Mouse (Mus musculus): Measurements from ENCODE around the gene Fbxl16.

Fbxl16 gene

GRCm38 (mm10) chr17:25839455-25840235 is 30.8 kb downstream of the Fbxl16 start:
- intact Hi-C loops (cut with DNase I): no loop called here

GRCm38 (mm10) chr17:25840519-25840918 is 31.6 kb downstream of the Fbxl16 start:
- intact Hi-C loops (cut with DNase I): no loop called here

- intact Hi-C loops (cut with DNase I): no loop called here
Observed at GRCm38 (mm10) chr17:25841117-25841880, 32.4 kb downstream of the Fbxl16 start, which contains the start of gene Gm20683. TSS of gene Gm20683 (minus strand) at chr17:25841763.

DNA sequence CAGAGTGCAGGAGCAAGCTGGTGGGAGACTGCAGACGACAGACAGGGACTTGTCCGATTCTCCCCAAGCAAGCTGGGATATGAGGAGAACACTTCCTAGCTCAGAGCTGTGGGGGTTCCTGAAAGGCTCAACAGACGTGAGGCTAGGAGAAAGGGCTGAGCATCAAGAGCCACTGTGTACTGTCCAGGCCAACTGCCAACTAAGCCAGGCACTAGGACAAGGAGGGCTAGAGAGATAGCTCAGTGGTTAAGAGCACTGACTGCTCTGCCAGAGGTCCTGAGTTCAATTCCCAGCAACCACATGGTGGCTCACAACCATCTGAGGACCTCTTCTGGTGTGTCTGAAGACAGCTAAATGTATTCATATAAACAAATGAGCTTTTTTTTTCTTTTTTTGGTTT is 33.6 kb downstream of the Fbxl16 start:
- intact Hi-C loops (cut with DNase I): no loop called here

DNA sequence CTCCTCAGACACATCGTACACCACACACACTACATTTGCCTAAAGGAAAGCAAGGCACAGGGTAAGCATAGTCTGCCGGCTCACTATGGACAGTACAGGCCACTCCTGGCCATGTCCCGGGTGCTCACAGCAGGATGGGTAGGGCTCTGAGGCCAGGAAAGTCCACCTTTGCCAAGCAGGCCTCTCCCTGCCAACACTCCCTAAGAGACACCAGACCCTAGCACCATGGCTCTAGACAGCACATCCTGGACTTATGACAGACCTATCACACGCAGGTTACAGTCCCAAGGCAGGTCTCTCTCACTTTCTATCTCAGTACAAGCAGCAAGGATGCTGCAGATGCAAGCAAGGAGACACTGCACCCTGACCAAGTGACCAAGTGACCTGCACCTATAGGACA is 34.2 kb downstream of the Fbxl16 start:
- intact Hi-C loops (cut with DNase I): no loop called here

DNA sequence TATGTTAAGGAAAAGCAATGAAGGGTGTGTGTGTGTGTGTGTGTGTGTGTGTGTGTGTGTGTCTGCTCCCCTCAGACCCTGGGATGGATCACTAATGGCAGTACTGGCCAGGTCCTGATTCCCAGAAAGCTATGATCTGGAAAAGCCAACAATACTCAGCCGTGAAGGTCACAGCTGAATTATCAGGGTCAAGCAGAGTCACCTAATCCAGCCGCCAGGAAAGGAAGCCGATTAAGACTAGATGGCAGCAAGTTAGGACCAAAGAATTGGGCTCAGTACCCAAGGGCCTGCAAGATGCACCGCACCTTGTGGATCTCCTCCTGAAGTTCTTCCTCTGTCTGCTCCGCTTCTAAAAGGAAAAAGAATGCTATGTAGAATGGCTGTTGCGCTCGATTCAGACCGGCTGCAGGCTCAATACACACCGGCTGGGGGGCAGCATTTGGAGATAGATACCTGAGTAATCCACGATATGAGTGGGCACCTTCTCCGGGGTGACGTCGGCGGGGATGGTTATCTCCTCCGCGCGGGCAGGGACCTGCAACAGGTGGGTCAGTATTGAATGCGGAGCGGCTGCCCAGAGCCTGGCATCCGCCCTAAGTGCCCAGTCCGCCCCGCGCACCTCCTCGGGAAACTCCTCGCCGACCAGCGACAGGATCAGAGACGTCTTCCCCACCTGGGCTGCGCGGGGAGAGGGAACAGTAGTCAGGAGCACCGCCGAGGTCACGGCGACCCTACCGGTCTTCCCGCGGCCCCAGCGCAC is 34.9 kb downstream of the Fbxl16 start:
- intact Hi-C loops (cut with DNase I): no loop called here

DNA sequence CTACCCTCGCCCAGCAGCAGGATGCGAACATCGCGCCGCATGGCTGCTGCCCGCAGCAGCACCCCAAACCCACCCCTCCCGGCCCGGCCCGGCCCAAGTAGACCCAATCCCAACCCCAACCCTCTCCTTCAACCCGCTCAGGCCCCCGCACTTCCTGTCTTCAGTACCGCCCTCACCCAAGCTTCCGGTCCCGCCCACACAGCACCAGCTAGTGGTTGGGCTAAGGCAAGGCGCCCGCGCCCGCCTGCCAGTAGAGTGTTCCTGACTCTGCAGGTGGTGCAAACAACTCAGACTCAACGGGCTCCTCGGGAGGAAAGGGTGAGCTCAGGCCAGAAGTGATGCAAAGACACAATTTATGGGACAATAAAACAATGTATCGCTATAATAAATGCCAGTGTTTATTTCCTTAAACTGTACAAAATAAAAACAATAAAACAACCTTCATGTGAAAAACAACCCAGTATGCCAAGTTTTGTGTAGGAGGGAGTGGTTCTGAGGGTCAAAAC is 35.6 kb downstream of the Fbxl16 start, which contains the start of gene Rhot2:
TSS of gene Rhot2 (minus strand) at position 456 of the 506 bp plus-strand sequence.
- intact Hi-C loops (cut with DNase I): no loop called here

GRCm38 (mm10) chr17:25860229-25860628 is 51.3 kb downstream of the Fbxl16 start:
- intact Hi-C loops (cut with DNase I): no loop called here

DNA sequence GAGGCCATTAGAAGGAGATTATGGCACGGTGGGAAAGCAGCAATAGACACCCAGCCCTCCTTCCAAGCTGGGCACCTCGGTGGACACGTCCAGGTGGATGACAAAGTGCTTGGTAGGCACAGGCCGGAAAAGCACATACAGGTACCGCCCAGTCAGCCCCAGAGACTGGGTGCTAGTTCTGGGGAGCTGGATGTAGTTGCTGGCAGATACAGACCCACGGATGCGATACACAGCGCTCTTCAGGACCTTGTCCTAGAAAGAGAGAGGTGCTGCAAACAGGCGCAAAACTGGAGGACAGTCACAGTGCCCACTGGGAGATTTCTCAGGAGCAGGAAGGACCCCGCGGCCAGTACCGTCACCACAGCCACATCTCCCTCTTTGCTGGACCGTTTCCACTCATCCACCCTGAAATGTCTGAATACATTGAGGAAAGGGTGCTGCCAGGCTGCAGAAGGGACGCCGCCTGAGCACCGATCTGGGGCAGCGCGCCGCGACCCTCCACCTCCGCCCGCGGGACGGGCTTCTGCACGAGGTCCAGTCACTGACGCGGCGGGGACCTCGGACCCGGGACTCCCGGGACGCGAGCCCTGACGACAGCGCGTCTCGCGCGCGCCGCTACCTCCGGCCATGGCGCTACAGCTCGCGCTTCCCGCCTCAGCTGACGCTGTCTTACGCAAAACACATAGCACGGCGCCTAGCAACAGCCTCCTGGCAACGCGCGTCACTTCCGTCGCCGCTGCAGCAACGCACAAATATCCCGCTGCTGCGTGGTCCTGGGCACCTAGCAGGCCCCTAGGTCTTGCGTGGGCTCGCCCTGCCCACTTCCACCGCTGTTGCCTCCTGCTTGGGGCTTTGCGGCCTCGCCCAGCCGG is 52.2 kb downstream of the Fbxl16 start, which contains the start of gene Wdr90:
TSS of gene Wdr90 (minus strand) at position 670 of the 872 bp plus-strand sequence.
- intact Hi-C loops (cut with DNase I): no loop called here

GRCm38 (mm10) chr17:25861704-25862612 is 53.1 kb downstream of the Fbxl16 start:
- intact Hi-C loops (cut with DNase I): no loop called here

GRCm38 (mm10) chr17:25863681-25864080 is 54.8 kb downstream of the Fbxl16 start:
- intact Hi-C loops (cut with DNase I): no loop called here

DNA sequence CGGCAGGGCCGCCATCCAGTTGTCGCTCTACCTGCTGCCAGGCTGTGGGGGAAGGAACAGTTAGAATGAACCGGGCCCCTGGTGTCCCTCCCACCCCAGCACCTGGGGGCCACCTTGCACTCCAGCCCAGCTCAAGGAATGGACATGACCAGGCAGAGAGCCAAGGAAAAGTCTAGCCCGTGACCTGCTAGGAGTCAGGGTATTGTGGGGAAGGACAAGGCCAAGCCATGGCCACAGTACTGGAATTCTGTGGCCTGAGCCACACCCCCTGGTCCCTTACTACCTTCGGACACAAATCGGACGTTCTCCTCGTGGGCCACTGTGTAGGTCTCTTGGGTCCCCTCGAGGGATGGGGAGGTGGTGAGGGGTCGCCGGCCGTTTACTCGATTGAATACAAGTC is 55.4 kb downstream of the Fbxl16 start:
- intact Hi-C loops (cut with DNase I): no loop called here

- intact Hi-C loops (cut with DNase I): no loop called here
Observed at GRCm38 (mm10) chr17:25865288-25865687, 56.4 kb downstream of the Fbxl16 start.

DNA sequence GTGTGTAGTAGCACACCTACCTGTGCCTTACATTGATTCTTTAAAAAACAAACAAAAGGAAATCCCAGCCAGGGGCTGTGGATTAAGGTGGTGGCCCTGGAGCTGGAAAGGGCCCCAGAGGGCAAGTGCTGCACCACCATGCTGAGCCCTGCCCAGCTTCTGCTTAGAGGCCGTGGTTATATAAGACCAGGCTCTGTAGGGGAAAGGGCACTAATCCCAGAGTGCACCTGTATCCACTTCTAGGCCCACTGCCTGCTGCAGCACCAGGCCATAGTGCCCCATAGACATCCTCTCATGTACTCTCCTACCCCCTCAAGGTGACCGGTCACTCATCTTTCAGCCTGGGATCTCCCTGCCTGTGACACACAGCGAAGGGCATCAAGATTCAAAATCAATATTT is 57.3 kb downstream of the Fbxl16 start:
- intact Hi-C loops (cut with DNase I): loop anchor here (2.0 kb wide), 1 partner anchor 29 kb away; the partner anchor contains the start of gene Rhbdl1

- intact Hi-C loops (cut with DNase I): loop anchor here (2.0 kb wide), 1 partner anchor 31 kb away; the partner anchor contains the start of gene Rhbdl1
Observed at GRCm38 (mm10) chr17:25867509-25867835, 58.6 kb downstream of the Fbxl16 start.

DNA sequence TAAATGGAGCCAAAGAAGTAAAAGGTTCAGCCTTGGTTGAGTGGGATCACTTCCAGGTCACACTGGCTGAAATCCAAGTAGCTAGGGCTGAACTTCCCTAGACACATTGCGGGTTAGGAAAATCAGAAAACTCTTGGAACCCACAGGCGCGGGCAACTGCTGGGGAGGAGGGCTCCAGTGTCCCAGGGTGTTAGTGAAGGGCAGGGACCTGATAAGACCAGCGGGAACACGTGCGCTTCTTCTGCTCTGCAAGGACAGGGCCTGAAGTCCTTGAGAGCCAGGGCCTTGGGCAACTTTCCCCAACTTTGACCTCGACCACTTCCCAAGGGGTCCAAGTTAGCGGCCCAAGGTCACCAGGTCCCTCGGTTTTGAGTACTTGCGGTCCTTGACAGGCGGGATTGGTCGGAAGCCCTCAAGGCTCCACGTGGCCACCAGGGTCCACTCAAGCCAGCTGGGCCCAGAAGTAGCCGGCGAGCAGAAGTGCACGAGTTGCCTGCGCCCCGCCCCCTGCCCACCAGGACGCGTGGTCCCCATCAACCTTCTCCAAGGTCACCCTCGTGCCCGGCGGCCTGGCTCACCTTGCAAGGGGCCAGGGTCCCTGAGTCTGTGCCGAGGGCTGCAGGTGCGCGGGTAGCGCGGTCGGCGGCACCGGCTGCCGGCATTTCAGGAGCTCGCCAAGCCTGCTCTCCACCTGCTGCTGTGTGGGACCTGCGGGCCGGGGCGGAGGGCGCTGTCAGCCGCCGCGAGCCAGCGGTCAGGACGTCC is 59.1 kb downstream of the Fbxl16 start:
- intact Hi-C loops (cut with DNase I): loop anchor here (2.0 kb wide), 1 partner anchor 31 kb away; the partner anchor contains the start of gene Rhbdl1

- intact Hi-C loops (cut with DNase I): no loop called here
Observed at GRCm38 (mm10) chr17:25868601-25869191, 59.8 kb downstream of the Fbxl16 start, which contains the start of gene Mcrip2. TSS of gene Mcrip2 (minus strand) at chr17:25868764.

DNA sequence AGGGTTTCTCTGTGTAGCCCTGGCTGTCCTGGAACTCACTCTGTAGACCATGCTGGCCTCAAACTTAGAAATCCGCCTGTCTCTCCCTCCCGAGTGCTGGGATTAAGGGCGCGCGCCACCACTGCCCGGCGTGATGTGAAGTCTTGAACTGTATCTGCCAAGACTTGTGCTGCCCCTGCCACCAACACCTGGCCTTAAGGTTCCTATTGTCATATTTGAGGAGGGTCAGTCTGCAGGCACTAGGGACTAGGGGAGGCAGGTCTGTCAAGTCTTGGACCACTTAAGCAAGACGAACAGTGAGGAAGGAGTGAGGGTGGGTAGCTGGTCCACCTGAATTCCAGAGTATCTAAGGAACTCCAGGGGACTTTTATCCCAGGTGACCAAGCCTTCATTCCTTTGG is 60.6 kb downstream of the Fbxl16 start:
- intact Hi-C loops (cut with DNase I): no loop called here
